Mouse (Mus musculus): Measurements from ENCODE around the gene Angpt4. TPM values are rescaled to one million over a fixed set of nuclear protein-coding genes. Genes with fewer than 3 reads are reported as not detected.

Angpt4 gene
- polyA plus RNA-seq, 1 experiment from 2014 or later = 0.62 TPM

DNA sequence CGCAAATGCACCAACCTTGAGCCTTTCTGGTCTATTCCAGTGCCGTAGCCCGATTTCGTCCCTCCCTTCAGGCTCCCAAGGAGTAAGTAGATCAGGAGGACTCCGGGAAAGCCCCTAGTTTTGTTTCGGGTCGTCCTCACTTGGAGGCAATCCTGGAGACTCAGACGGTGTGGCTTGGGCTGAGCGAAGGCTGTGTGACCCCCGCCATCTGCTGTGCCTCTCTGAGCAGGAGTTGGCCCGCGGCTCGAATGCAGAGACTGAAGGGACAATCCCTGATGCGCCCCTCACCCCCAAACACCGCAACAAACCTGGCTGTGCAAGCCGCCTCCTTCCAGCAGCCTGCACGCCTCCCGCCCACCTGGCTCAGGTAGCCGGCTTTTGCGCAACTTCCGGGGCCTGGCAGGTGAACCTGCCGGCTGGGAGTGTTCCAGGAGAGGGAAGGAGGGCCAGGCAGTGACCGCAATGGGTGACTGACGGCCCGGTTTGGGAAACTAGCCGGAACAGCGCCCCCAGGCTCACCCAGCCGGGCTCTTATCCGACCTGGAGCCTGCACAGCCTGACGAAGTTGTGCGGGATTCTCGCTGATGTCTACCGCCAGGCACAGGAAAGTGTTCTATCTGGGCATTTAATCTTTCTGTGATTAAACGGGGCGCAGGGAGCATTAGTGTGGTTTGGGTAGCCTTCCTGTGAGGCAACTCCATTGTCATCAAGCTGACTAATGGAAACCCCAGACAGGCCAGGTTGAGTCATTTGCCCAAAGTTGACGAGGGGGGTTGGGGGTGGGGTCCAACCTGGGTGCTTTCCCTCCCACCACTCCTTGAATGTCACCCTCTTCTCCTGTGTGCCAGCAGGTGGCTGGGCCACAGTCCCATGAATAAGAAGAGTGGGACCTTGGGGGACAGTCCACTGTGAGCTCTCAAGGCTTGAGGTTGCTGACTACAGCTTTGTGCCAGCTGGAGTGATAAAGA lies 62.9 kb downstream of the Angpt4 start:
- peak overlapping the region; percentile 53 for H3K27ac ChIP-seq
- H3K4me1 ChIP-seq = peaks cover 85% of the 10 kb centered on the region
- peak overlapping the region; percentile 35 for H3K4me3 ChIP-seq
- no peaks in the 10 kb centered on the region for H3K27me3 ChIP-seq
- H3K9me3 ChIP-seq = no peaks in the 10 kb centered on the region
- peaks cover 15% of the 10 kb centered on the region; the same call in 1 of the 2 replicates for H3K36me3 ChIP-seq
- WGBS = 16% methylated on average over 36 of the region's 36 CpGs
- peak; percentile 9; the same call in 1 of the 2 replicates for ATAC-seq (ENCODE audit: borderline replicate concordance, extremely low read depth, low FRiP score, low TSS enrichment)
- peak overlapping the region; percentile 58 for H3K4me2 ChIP-seq
- H3K9ac ChIP-seq = no peak overlapping the region

DNA sequence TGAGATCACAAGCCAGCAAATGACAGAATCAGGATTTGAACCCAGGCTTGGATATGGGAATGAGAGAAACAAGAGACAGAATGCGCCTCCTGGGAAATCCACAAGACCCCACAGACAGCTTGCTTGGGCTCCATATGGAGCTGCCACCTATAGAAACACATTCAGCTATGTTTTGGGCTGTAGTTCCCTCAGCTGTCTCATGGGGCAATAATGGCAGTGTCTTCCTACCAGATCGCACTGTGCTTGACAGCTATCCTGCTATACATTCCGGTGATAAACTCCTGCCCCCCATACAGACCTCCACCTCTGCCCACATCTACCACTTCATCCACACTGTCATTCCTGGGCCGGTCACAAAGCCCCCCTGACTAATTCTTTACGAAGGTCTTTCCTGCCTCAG lies 64.3 kb downstream of the Angpt4 start:
- H3K9ac ChIP-seq = no peak overlapping the region
- H3K4me1 ChIP-seq = peaks cover 83% of the 10 kb centered on the region
- H3K9me3 ChIP-seq = no peaks in the 10 kb centered on the region
- no peak for ATAC-seq (ENCODE audit: borderline replicate concordance, extremely low read depth, low FRiP score, low TSS enrichment)
- H3K27me3 ChIP-seq = no peaks in the 10 kb centered on the region
- no peak overlapping the region for H3K27ac ChIP-seq
- WGBS = 81% methylated on average over 5 of the region's 5 CpGs
- no peak overlapping the region for H3K4me2 ChIP-seq
- peaks cover under 1% of the 10 kb centered on the region; the same call in 1 of the 2 replicates for H3K36me3 ChIP-seq
- no peak overlapping the region for H3K4me3 ChIP-seq

DNA sequence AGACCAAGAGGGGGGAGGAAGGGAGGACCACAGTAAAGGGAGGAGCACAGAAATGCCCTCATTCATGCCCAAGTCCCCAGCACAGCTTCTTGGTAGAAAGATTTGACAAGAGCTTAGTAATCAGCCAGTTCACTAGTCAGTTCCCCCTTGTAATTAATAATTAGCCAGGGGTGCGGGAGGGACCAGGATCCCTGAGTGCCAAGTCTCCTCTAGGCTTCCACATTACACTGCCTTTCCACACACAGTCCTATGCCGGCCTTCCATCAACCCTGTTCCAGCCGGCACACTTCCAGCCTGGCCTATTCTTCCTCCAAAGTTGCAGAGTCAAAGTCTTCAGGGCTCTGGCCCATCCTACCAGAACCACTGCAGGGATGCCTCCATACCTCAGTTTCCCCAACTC lies 65.1 kb downstream of the Angpt4 start:
- H3K36me3 ChIP-seq = no peaks in the 10 kb centered on the region
- H3K27me3 ChIP-seq = no peaks in the 10 kb centered on the region
- WGBS = 60% methylated on average over 3 of the region's 3 CpGs
- H3K9ac ChIP-seq = no peak overlapping the region
- no peaks in the 10 kb centered on the region for H3K9me3 ChIP-seq
- H3K4me2 ChIP-seq = no peak overlapping the region
- peak overlapping the region; percentile 30; the same call in 1 of the 2 replicates for H3K27ac ChIP-seq
- no peak overlapping the region for H3K4me3 ChIP-seq
- no peak for ATAC-seq (ENCODE audit: borderline replicate concordance, extremely low read depth, low FRiP score, low TSS enrichment)
- peaks cover 82% of the 10 kb centered on the region for H3K4me1 ChIP-seq

DNA sequence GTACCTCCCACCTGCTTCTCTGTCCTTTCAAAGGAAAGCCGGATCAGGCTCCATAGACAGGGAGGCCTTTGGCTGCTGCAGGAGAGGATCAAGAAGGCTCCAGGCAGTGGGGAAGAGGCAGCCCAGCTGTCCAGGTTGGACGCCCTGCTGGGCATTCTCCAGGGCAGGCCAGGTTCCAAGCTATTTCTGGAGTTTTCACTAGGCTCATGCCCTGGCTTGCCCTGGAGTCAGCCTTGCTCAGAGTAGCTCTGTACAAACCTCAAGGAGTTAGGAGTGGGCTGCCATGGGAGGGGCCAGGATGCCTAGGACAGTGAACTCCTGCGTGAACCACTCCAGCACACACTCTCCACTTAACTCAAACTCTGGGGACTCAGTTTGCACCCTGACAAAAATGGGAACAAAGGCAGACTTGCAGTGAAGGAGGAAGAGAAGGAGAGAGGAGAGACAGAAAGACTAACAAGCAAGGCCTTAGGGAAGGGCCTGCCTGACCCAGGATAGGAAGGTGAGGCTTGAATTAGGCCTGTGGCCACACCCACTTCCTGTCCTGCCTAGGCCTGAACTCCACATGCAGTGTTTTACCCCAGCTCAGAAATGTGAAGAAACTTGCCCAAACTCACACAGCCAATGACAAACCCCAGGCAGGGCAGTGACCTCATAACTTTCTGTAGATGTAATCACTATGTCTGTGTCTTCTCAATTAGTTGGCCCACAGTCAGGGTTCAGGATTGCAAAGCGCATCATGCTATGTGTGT lies 66.9 kb downstream of the Angpt4 start:
- WGBS = 64% methylated on average over 4 of the region's 4 CpGs

DNA sequence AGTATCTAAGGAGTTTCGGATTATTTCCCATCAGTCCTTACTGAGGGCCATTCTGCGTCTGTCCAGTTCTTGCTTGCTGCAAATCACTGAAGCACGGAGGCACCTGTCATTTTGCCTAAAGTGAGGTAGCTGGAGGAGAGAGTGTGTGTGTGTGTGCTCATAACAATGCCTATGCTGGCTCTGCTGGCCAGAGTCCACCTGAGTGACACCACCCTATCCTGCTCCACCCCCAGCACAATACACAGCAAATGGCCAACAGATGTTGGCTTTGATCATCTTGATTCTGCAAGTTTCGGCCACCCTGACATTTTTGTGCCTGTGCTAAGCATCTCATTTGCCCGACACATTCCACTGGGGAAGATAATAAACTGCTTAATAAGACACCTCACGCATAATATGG lies 67.5 kb downstream of the Angpt4 start:
- Histone ChIP-seq H3K4me3 (peak overlapping the region; percentile 81; the same call in 1 of the 2 replicates), H3K9me3 (no peaks in the 10 kb centered on the region), H3K27ac (0 out of 2 replicates have a peak overlapping the region, but pooled peaks have one; percentile 6), H3K4me1 (peaks cover 58% of the 10 kb centered on the region), H3K9ac (no peak overlapping the region), H3K27me3 (no peaks in the 10 kb centered on the region), H3K4me2 (peak overlapping the region; percentile 79), H3K36me3 (no peaks in the 10 kb centered on the region)
- 74% methylated on average over 6 of the region's 6 CpGs for WGBS
- no peak for ATAC-seq (ENCODE audit: borderline replicate concordance, extremely low read depth, low FRiP score, low TSS enrichment)

More for the DNA sequence above, 66.9 kb downstream of the Angpt4 start:
- Histone ChIP-seq H3K4me1 (peaks cover 64% of the 10 kb centered on the region), H3K36me3 (no peaks in the 10 kb centered on the region), H3K27ac (0 out of 2 replicates have a peak overlapping the region, but pooled peaks have one; percentile 6), H3K4me3 (no peak overlapping the region), H3K27me3 (no peaks in the 10 kb centered on the region), H3K9me3 (no peaks in the 10 kb centered on the region), H3K4me2 (peak overlapping the region; percentile 79; the same call in 1 of the 2 replicates), H3K9ac (no peak overlapping the region)
- ATAC-seq (ENCODE audit: borderline replicate concordance, extremely low read depth, low FRiP score, low TSS enrichment) = no peak

DNA sequence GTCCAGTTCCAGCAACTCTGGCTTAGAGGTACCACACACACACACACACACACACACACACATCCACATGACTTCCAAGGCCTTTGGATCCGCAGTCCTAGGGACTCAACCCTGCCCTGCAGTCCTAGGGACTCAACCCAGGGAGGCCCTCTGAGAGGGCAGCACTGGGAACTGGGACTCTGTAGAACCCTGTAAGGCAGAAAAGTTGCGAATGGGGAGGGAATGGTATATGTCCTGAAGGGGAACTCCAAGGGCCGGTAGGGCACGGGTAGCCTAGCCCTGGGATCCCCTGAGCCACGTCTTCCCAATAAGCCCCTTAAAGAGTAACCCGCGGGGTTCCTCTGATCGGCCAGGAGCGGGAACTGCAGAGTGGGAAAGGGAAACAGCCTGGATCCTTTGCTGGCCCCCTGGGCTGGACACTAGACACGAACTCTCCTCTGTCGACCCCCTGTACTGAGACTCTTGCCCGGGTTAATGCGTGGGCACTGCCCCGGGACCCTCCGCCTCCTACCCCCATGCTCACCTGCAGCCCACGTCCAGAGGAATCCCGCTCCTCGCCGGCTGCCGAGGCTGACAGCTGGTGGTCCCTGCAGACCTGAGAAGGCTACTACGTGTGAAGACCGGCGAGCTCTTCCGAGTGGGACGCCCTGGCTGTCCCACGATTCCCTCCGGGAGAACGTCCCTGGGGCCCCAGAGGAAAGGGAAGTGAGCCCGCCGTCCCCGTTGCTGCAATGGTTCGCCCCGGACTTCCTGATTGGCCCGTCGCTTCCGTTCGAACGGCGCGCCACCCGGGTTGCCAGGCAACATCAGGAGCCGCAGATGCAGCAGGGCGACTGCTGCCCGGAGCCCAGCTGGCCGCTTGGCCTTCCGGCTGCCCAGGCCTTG lies 68.7 kb downstream of the Angpt4 start, which contains the start of gene Fam110a:
Gene Fam110a (minus strand): TSS at position 750 of the 885 bp plus-strand sequence.
- peaks cover 47% of the 10 kb centered on the region for H3K4me1 ChIP-seq
- ATAC-seq (ENCODE audit: borderline replicate concordance, extremely low read depth, low FRiP score, low TSS enrichment) = peak; percentile 89
- peak within 1 kb of the TSS; percentile 81 for H3K4me3 ChIP-seq
- peak within 1 kb of the TSS; percentile 79 for H3K4me2 ChIP-seq
- no peaks in the 10 kb centered on the region for H3K9me3 ChIP-seq
- no peaks in the 10 kb centered on the region for H3K36me3 ChIP-seq
- H3K27me3 ChIP-seq = no peaks in the 10 kb centered on the region
- H3K9ac ChIP-seq = peak within 1 kb of the TSS; percentile 82
- whole genome bisulfite sequencing = under 1% methylated on average over 45 of the region's 46 CpGs
- peak within 1 kb of the TSS; percentile 80 for H3K27ac ChIP-seq

DNA sequence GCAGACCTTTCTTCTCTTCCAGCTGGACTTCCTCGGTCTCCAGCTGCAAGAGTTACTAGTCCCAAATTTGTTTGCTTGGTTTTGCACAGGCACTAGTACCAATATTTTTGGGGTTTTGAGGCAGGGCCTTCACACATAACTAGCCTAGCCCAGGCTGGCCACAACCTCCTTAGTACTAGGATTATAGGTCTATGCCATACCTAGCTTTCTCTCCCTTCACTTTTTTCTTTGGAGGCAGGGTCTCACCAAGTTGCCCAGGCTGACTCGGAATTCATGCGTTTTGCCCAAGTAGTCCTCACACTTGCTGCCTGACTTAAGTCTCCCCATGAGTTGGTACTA lies 69.3 kb downstream of the Angpt4 start:
- no peak; the same call in 1 of the 2 replicates for ATAC-seq (ENCODE audit: borderline replicate concordance, extremely low read depth, low FRiP score, low TSS enrichment)
- WGBS = 33% methylated on average over 3 of the region's 3 CpGs
- peak overlapping the region; percentile 80 for H3K27ac ChIP-seq

DNA sequence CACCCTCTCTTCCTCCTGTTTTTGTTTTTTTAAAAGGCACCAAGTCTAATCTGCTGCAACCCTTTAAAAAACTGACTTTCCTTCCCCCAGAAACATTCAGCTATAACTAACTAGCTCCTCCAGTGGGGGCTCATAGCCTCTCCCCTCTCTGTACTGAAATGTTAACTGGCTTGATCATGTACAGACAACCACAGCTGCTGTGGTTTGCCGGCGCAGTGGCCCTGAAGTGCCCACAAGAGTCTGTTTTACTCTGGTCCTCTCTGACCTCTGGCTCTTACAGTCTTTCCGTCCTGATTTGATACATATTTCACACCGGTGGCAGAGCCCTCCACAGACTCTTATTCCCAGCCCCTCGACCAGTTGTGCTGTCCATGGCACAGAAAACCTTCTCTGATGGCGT lies 70.3 kb downstream of the Angpt4 start:
- Histone ChIP-seq H3K27ac (no peak overlapping the region), H3K4me2 (no peak overlapping the region), H3K4me3 (no peak overlapping the region), H3K36me3 (no peaks in the 10 kb centered on the region), H3K27me3 (no peaks in the 10 kb centered on the region), H3K4me1 (peaks cover 39% of the 10 kb centered on the region), H3K9me3 (no peaks in the 10 kb centered on the region), H3K9ac (no peak overlapping the region)
- 63% methylated on average over 6 of the region's 6 CpGs for WGBS
- ATAC-seq (ENCODE audit: borderline replicate concordance, extremely low read depth, low FRiP score, low TSS enrichment) = no peak

More for the DNA sequence above, 69.3 kb downstream of the Angpt4 start:
- no peaks in the 10 kb centered on the region for H3K27me3 ChIP-seq
- H3K9ac ChIP-seq = no peak overlapping the region; the same call in 1 of the 2 replicates
- no peaks in the 10 kb centered on the region for H3K36me3 ChIP-seq
- no peaks in the 10 kb centered on the region for H3K9me3 ChIP-seq
- H3K4me1 ChIP-seq = peaks cover 46% of the 10 kb centered on the region
- peak overlapping the region; percentile 81 for H3K4me3 ChIP-seq
- peak overlapping the region; percentile 79 for H3K4me2 ChIP-seq

DNA sequence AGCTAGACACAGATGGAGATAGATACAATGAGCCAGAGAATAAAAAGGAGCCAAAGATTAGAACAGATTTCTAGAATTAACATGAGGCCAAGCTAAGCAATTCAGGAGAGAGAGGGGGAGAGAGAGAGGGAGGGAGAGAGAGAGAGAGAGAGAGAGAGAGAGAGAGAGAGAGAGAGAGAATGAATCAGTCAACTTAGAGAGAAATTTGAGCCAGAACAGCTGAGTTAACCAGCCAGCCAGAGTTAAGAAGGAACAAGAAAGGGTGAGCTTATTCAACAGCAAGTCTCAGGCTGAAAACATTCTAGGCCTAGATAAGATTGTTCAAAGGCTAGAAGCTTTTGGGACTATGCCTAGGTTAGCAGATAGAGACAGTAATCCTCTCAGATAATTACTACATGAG lies 71.5 kb downstream of the Angpt4 start:
- Histone ChIP-seq H3K9me3 (no peaks in the 10 kb centered on the region), H3K27ac (no peak overlapping the region), H3K27me3 (no peaks in the 10 kb centered on the region), H3K4me1 (peaks cover 28% of the 10 kb centered on the region), H3K4me3 (no peak overlapping the region), H3K9ac (no peak overlapping the region), H3K4me2 (no peak overlapping the region), H3K36me3 (no peaks in the 10 kb centered on the region)
- ATAC-seq (ENCODE audit: borderline replicate concordance, extremely low read depth, low FRiP score, low TSS enrichment) = no peak

DNA sequence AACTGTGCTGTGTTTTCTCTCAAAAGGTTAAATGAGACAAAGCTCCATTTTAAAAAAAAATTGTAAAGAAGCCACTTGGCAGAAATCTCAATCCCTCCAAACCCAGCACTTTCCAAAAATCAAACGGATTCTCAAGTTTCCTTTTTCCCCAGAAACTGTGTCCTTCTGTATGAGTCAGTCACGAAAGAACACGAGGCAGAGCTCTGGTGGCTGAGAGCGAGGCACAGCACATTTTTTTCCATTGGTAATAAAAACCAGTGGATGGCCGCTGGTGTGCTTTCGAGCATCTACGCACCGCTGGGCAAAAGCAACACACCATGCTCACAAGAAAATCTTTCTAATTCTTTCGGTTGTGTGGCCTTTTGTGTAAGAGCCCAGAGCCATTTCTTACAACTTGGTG lies 73.0 kb downstream of the Angpt4 start:
- no peaks in the 10 kb centered on the region for H3K36me3 ChIP-seq
- H3K27me3 ChIP-seq = no peaks in the 10 kb centered on the region
- H3K4me3 ChIP-seq = no peak overlapping the region
- no peak overlapping the region for H3K9ac ChIP-seq
- 60% methylated on average over 9 of the region's 9 CpGs for WGBS
- H3K4me2 ChIP-seq = no peak overlapping the region
- H3K4me1 ChIP-seq = peaks cover 13% of the 10 kb centered on the region
- no peak overlapping the region for H3K27ac ChIP-seq
- H3K9me3 ChIP-seq = no peaks in the 10 kb centered on the region
- ATAC-seq (ENCODE audit: borderline replicate concordance, extremely low read depth, low FRiP score, low TSS enrichment) = no peak

Data from lung, embryonic 15.5 days (tissue).